Mouse (Mus musculus) left cerebral cortex, adult 8-10 months (tissue): ENCODE measurements around the gene Vmn1r95. TPM values are rescaled to one million over a fixed set of nuclear protein-coding genes. Genes with fewer than 3 reads are reported as not detected.
"Not testable (repeated sequence)": the region's sequence is repeated elsewhere in the genome, so short reads cannot be mapped to it uniquely, and the experiment has no call there.

ENCODE experiments used
- DNase-seq, 2 experiments: peaks; one replicate each; pipeline ENCODE4 v3.0.0; 2022; ENCODE audit warnings: low spot score in 2 of 2
- total RNA-seq, 4 experiments: library from RNA; stranded (reverse); gene quantifications; 2 replicates each; pipeline ENCODE4 v1.2.4; 2022

The Vmn1r95 gene
- total RNA-seq: not detected

GRCm38 (mm10) chr7:20193410-20193809 lies at the start of gene Vmn1r95:
Vmn1r95 (plus strand) TSS chr7:20193710.
- DNase-seq: not testable (repeated sequence)

GRCm38 (mm10) chr7:20168277-20168676 lies 25.2 kb upstream of the Vmn1r95 start, which contains the start of gene Vmn1r94:
Vmn1r94 (minus strand) TSS chr7:20168377.
- not testable (repeated sequence) for DNase-seq

- DNase-seq: not testable (repeated sequence)
Measured at GRCm38 (mm10) chr7:20205507-20205906, 12.0 kb downstream of the Vmn1r95 start, which contains the start of gene Gm6164. Gm6164 (minus strand) TSS chr7:20205607.

GRCm38 (mm10) chr7:20233728-20234127 lies 40.2 kb downstream of the Vmn1r95 start, which contains the start of gene Gm4498:
Gm4498 (minus strand) TSS chr7:20233828.
- DNase-seq: not testable (repeated sequence)

Other genes starting within 250 kb of the Vmn1r95 start
- not detected for gene Igsf23, start 243.0 kb upstream of the Vmn1r95 start, total RNA-seq
- gene Ceacam20, start 228.3 kb upstream of the Vmn1r95 start, total RNA-seq: not detected
- not detected for gene Nlrp9b, start 202.2 kb upstream of the Vmn1r95 start, total RNA-seq
- not detected for gene Vmn1r91, start 94.0 kb upstream of the Vmn1r95 start, total RNA-seq
- gene Gm16442, start 71.1 kb upstream of the Vmn1r95 start, total RNA-seq: not detected
- not detected for gene Vmn1r93, start 54.6 kb upstream of the Vmn1r95 start, total RNA-seq
- not detected for gene Vmn1r94, start 25.3 kb upstream of the Vmn1r95 start, total RNA-seq
- gene Gm6164, start 11.9 kb downstream of the Vmn1r95 start, total RNA-seq: not detected
- gene Gm4498, start 40.1 kb downstream of the Vmn1r95 start, total RNA-seq: not detected
- not detected for gene Gm5890, start 69.1 kb downstream of the Vmn1r95 start, total RNA-seq
- not detected for gene Gm4133, start 140.4 kb downstream of the Vmn1r95 start, total RNA-seq
- gene Gm5728, start 181.7 kb downstream of the Vmn1r95 start, total RNA-seq: not detected
- not detected for gene Vmn1r100, start 224.2 kb downstream of the Vmn1r95 start, total RNA-seq
- not detected for gene Vmn1r101, start 248.9 kb downstream of the Vmn1r95 start, total RNA-seq